Mouse (Mus musculus) myocyte (in vitro differentiated cells): ENCODE measurements around the gene Zbtb9. TPM values are rescaled to one million over a fixed set of nuclear protein-coding genes. Genes with fewer than 3 reads are reported as not detected.
A peak's percentile ranks its signal among the peaks of the same experiment; 100 is the strongest.

Experiments used
- H3K27me3 ChIP-seq: one replicate; pipeline ENCODE4 v1.6.1; 2011; ENCODE audit not compliant: control insufficient read depth, insufficient read depth, insufficient read length
- H3K36me3 ChIP-seq: one replicate; pipeline ENCODE4 v1.6.1; 2011; ENCODE audit not compliant: control insufficient read depth, insufficient read depth
- H3K4me2 ChIP-seq: one replicate; pipeline ENCODE4 v1.6.1; 2011; ENCODE audit warnings: low read depth, control low read depth
- H3K4me3 ChIP-seq: one replicate; pipeline ENCODE4 v1.5.1; 2011; ENCODE audit warnings: mild to moderate bottlenecking, control low read depth, moderate library complexity
- H3K79me2 ChIP-seq: one replicate; pipeline ENCODE4 v1.6.1; 2011; ENCODE audit not compliant: control insufficient read depth, insufficient read depth
- H3ac ChIP-seq: one replicate; pipeline ENCODE4 v1.6.1; 2011; ENCODE audit not compliant: control insufficient read depth, insufficient read length
- CEBPB ChIP-seq: IDR thresholded peaks from 2 replicates; pipeline ENCODE4 v1.6.1; 2011; ENCODE audit warnings: mild to moderate bottlenecking, moderate library complexity; ENCODE audit not compliant: poor library complexity, insufficient read depth, severe bottlenecking
- E2F4 ChIP-seq: IDR thresholded peaks from one replicate; pipeline ENCODE4 v1.6.1; 2011; ENCODE audit warnings: mild to moderate bottlenecking, control low read depth, moderate library complexity; ENCODE audit not compliant: insufficient read depth
- MAX ChIP-seq: IDR thresholded peaks from one replicate; pipeline ENCODE4 v1.6.1; 2011; ENCODE audit warnings: low read depth, mild to moderate bottlenecking, control low read depth
- MYOD1 ChIP-seq, 3 experiments: IDR thresholded peaks; one replicate each; pipeline ENCODE4 v1.6.1; 2011; ENCODE audit warnings: control low read depth in 2 of 3, low read depth in 2 of 3, mild to moderate bottlenecking in 2 of 3, moderate library complexity in 1 of 3; ENCODE audit not compliant: insufficient read length in 2 of 3, control insufficient read depth in 1 of 3
- MYOG ChIP-seq, 3 experiments: IDR thresholded peaks; one replicate each; pipeline ENCODE4 v1.6.1; 2011; ENCODE audit warnings: control low read depth in 2 of 3, low read depth in 2 of 3, mild to moderate bottlenecking in 2 of 3; ENCODE audit not compliant: insufficient read length in 2 of 3, control insufficient read depth in 1 of 3, insufficient read depth in 1 of 3
- POLR2A ChIP-seq: IDR thresholded peaks from one replicate; pipeline ENCODE4 v1.6.1; 2011; ENCODE audit warnings: low read depth, mild to moderate bottlenecking, control low read depth, moderate library complexity; ENCODE audit not compliant: insufficient read length
- POLR2AphosphoS2 ChIP-seq: IDR thresholded peaks from one replicate; pipeline ENCODE4 v1.6.1; 2011; ENCODE audit warnings: low read depth, control low read depth; ENCODE audit not compliant: insufficient read length
- REST ChIP-seq: IDR thresholded peaks from one replicate; pipeline ENCODE4 v1.6.1; 2011; ENCODE audit warnings: mild to moderate bottlenecking, control low read depth, moderate library complexity; ENCODE audit not compliant: insufficient read depth, insufficient read length
- SRF ChIP-seq: IDR thresholded peaks from one replicate; pipeline ENCODE4 v1.6.1; 2011; ENCODE audit warnings: low read depth; ENCODE audit not compliant: control insufficient read depth, insufficient read length
- TCF12 ChIP-seq: IDR thresholded peaks from one replicate; pipeline ENCODE4 v1.6.1; 2011; ENCODE audit warnings: mild to moderate bottlenecking, control low read depth; ENCODE audit not compliant: poor library complexity, insufficient read depth, severe bottlenecking
- TCF3 ChIP-seq: IDR thresholded peaks from one replicate; pipeline ENCODE4 v1.6.1; 2011; ENCODE audit warnings: low read depth, control low read depth; ENCODE audit not compliant: insufficient read length
- USF1 ChIP-seq: IDR thresholded peaks from one replicate; pipeline ENCODE4 v1.6.1; 2011; ENCODE audit warnings: low read depth, mild to moderate bottlenecking, control low read depth, moderate library complexity
- polyA plus RNA-seq: library from polyadenylated mRNA; unstranded; fragments of >200 nt; fragmentation: generic; extraction: Trizol; gene quantifications from one replicate; pipeline ENCODE4 v1.2.1, GENCODE M21; 2012; ENCODE audit warnings: missing spikeins

The Zbtb9 gene
- polyA plus RNA-seq, 1 experiment: 8.8 TPM

- no peaks in the 10 kb centered on the region for H3K36me3 ChIP-seq
- no peak overlapping the region for H3K4me3 ChIP-seq
- no peaks in the 10 kb centered on the region for H3K27me3 ChIP-seq
- no peaks in the 10 kb centered on the region for H3K79me2 ChIP-seq
- no peak for TF ChIP-seq REST
- no peak for TF ChIP-seq SRF
- TF ChIP-seq MYOD1 (IDR thresholded peaks at IDR 0.05; ENCODE audit: control insufficient read depth in 1 of 3, insufficient read length in 2 of 3, low read depth in 2 of 3): no peak
- TF ChIP-seq POLR2A: no peak
- no peak for TF ChIP-seq MAX
- no peak for TF ChIP-seq USF1
- no peak for TF ChIP-seq MYOG (IDR thresholded peaks at IDR 0.05; ENCODE audit: control insufficient read depth in 1 of 3, insufficient read depth in 1 of 3, insufficient read length in 2 of 3, low read depth in 2 of 3)
- no peak for TF ChIP-seq E2F4
- TF ChIP-seq TCF3: no peak
- no peak for TF ChIP-seq POLR2AphosphoS2
- no peak for TF ChIP-seq CEBPB
- no peak for TF ChIP-seq TCF12
- no peak overlapping the region for H3ac ChIP-seq
- no peak overlapping the region for H3K4me2 ChIP-seq
Observed at GRCm38 (mm10) chr17:26951406-26951805, 21.6 kb upstream of the Zbtb9 start.

- H3K4me3 ChIP-seq: no peak overlapping the region
- no peaks in the 10 kb centered on the region for H3K27me3 ChIP-seq
- H3K4me2 ChIP-seq: no peak overlapping the region
- H3K79me2 ChIP-seq: no peaks in the 10 kb centered on the region
- no peak overlapping the region for H3ac ChIP-seq
- no peaks in the 10 kb centered on the region for H3K36me3 ChIP-seq
- TF ChIP-seq MYOD1 (IDR thresholded peaks at IDR 0.05; ENCODE audit: control insufficient read depth in 1 of 3, insufficient read length in 2 of 3, low read depth in 2 of 3): no peak
- no peak for TF ChIP-seq CEBPB
- TF ChIP-seq MAX: no peak
- no peak for TF ChIP-seq SRF
- TF ChIP-seq REST: no peak
- no peak for TF ChIP-seq MYOG (IDR thresholded peaks at IDR 0.05; ENCODE audit: control insufficient read depth in 1 of 3, insufficient read depth in 1 of 3, insufficient read length in 2 of 3, low read depth in 2 of 3)
- no peak for TF ChIP-seq USF1
- TF ChIP-seq TCF12: no peak
- TF ChIP-seq TCF3: no peak
Observed at GRCm38 (mm10) chr17:26951952-26952877, 20.8 kb upstream of the Zbtb9 start.

GRCm38 (mm10) chr17:26953201-26953600, 19.8 kb upstream of the Zbtb9 start:
- Histone ChIP-seq H3K79me2 (no peaks in the 10 kb centered on the region), H3ac (no peak overlapping the region), H3K4me3 (no peak overlapping the region), H3K36me3 (no peaks in the 10 kb centered on the region), H3K27me3 (no peaks in the 10 kb centered on the region), H3K4me2 (no peak overlapping the region)
- TF ChIP-seq E2F4: no peak
- TF ChIP-seq CEBPB: no peak
- no peak for TF ChIP-seq REST
- no peak for TF ChIP-seq SRF
- TF ChIP-seq TCF12: no peak
- TF ChIP-seq MYOD1 (IDR thresholded peaks at IDR 0.05; ENCODE audit: control insufficient read depth in 1 of 3, insufficient read length in 2 of 3, low read depth in 2 of 3): no peak
- TF ChIP-seq MYOG (IDR thresholded peaks at IDR 0.05; ENCODE audit: control insufficient read depth in 1 of 3, insufficient read depth in 1 of 3, insufficient read length in 2 of 3, low read depth in 2 of 3): no peak
- TF ChIP-seq MAX: no peak
- no peak for TF ChIP-seq POLR2AphosphoS2
- TF ChIP-seq TCF3: no peak
- no peak for TF ChIP-seq USF1
- TF ChIP-seq POLR2A: no peak

- H3K4me2 ChIP-seq: peak overlapping the region; percentile 12
- no peak overlapping the region for H3K4me3 ChIP-seq
- TF ChIP-seq E2F4 (no peak), TCF12 (no peak), MYOG (IDR thresholded peaks at IDR 0.05; ENCODE audit: control insufficient read depth in 1 of 3, insufficient read depth in 1 of 3, insufficient read length in 2 of 3, low read depth in 2 of 3) (no peak), SRF (no peak), MAX (no peak), CEBPB (no peak), REST (no peak)
- H3ac ChIP-seq: no peak overlapping the region
- H3K36me3 ChIP-seq: no peaks in the 10 kb centered on the region
- no peaks in the 10 kb centered on the region for H3K79me2 ChIP-seq
- no peaks in the 10 kb centered on the region for H3K27me3 ChIP-seq
Observed at GRCm38 (mm10) chr17:26953726-26954125, 19.2 kb upstream of the Zbtb9 start.

- Histone ChIP-seq H3K79me2 (no peaks in the 10 kb centered on the region), H3K4me2 (no peak overlapping the region), H3ac (no peak overlapping the region), H3K27me3 (no peaks in the 10 kb centered on the region), H3K4me3 (no peak overlapping the region), H3K36me3 (no peaks in the 10 kb centered on the region)
- no peak for TF ChIP-seq POLR2A
- TF ChIP-seq REST: no peak
- no peak for TF ChIP-seq MYOD1 (IDR thresholded peaks at IDR 0.05; ENCODE audit: control insufficient read depth in 1 of 3, insufficient read length in 2 of 3, low read depth in 2 of 3)
- no peak for TF ChIP-seq USF1
- no peak for TF ChIP-seq SRF
- TF ChIP-seq TCF3: no peak
- TF ChIP-seq E2F4: no peak
- TF ChIP-seq MAX: no peak
- no peak for TF ChIP-seq TCF12
- TF ChIP-seq MYOG (IDR thresholded peaks at IDR 0.05; ENCODE audit: control insufficient read depth in 1 of 3, insufficient read depth in 1 of 3, insufficient read length in 2 of 3, low read depth in 2 of 3): no peak
- no peak for TF ChIP-seq CEBPB
- TF ChIP-seq POLR2AphosphoS2: no peak
Observed at GRCm38 (mm10) chr17:26956309-26956708, 16.7 kb upstream of the Zbtb9 start.
